Mouse (Mus musculus): ENCODE data around the gene Glra4. TPM values are rescaled to one million over a fixed set of nuclear protein-coding genes. Genes with fewer than 3 reads are reported as not detected.
"Not testable (repeated sequence)": the region's sequence is repeated elsewhere in the genome, so short reads cannot be mapped to it uniquely, and the experiment has no call there.

Glra4 gene
- total RNA-seq, 2 experiments from 2014 or later, result not detected

GRCm38 (mm10) chrX:136732016-136732415 lies 47.9 kb downstream of the Glra4 start:
- DNase-seq (ENCODE audit: low spot score), result no peak

- not testable (repeated sequence) for DNase-seq (ENCODE audit: low spot score)
These were observed 65.0 kb downstream of the Glra4 start for GRCm38 (mm10) chrX:136714742-136715474.

GRCm38 (mm10) chrX:136708782-136709181 lies 71.2 kb downstream of the Glra4 start:
- DNase-seq (ENCODE audit: low spot score), result no peak

GRCm38 (mm10) chrX:136708168-136708681 lies 71.7 kb downstream of the Glra4 start:
- DNase-seq (ENCODE audit: low spot score), result no peak

Other genes with a start within 250 kb of the Glra4 start
- gene Kir3dl2, start 236.1 kb downstream of the Glra4 start, total RNA-seq (2021), result not detected
- under 1 TPM; 0.81 to 0.84 TPM for gene Tceal3, start 189.3 kb downstream of the Glra4 start, total RNA-seq (2021)
- gene Tceal1, start 72.2 kb downstream of the Glra4 start, total RNA-seq (2021), result 1 to 10 TPM; 2.5 to 3.3 TPM
- gene Morf4l2, start 36.5 kb downstream of the Glra4 start, total RNA-seq (2021), result 100 to 1,000 TPM; 140 to 171 TPM
- gene Plp1, start 42.5 kb upstream of the Glra4 start, total RNA-seq (2021), result 1 to 10 TPM; 2.4 to 3.1 TPM
- gene Rab9b, start 88.6 kb upstream of the Glra4 start, total RNA-seq (2021), result under 1 TPM in 1 of 2 experiments, not detected in 1; 0.05 TPM
- not detected for gene H2bfm, start 147.2 kb upstream of the Glra4 start, total RNA-seq (2021)
- 1 to 10 TPM; 6.6 to 7.5 TPM for gene Tmsb15b2, start 195.4 kb upstream of the Glra4 start, total RNA-seq (2021)
- under 1 TPM; 0.32 to 0.33 TPM for gene Tmsb15l, start 196.7 kb upstream of the Glra4 start, total RNA-seq (2021)
- 1 to 10 TPM; 2.2 to 5.5 TPM for gene Tmsb15b1, start 196.7 kb upstream of the Glra4 start, total RNA-seq (2021)
- gene Zcchc18, start 213.0 kb upstream of the Glra4 start, total RNA-seq (2021), result under 1 TPM; 0.09 to 0.11 TPM